In genomic region chr1:84561841-84562240, GRCm38 (mm10) we compare ENCODE assay signal across 17 mouse cellular contexts.
DNase-seq lines count a peak whose midpoint lies in the region; ATAC-seq and TF ChIP-seq lines count a peak whose summit lies in the region.
"Had no signal": no experiment of that assay in that cellular context is flagged by ENCODE, and none has a peak within 500 bp of the region (broad histone marks: within the 10 kb centered on the region; RNA-seq: fewer than 3 reads in every experiment).

No protein-coding gene starts in this region.

- H3K79me2 ChIP-seq in CH12.LX (replicated peaks; ENCODE audit: control insufficient read depth, extremely low read depth, insufficient read depth, poor library complexity, severe bottlenecking), result no peaks in the 10 kb centered on the region

- no peak overlapping the region for H3K27ac ChIP-seq in liver, embryonic 16.5 days (ENCODE audit: low read length)
- H3K27ac ChIP-seq in CH12.LX (ENCODE audit: insufficient read depth, low read depth), result no peak overlapping the region
- no peak overlapping the region for H3K27ac ChIP-seq in kidney, embryonic 16.5 days (ENCODE audit: low read length)
- H3K27ac ChIP-seq: hindbrain, embryonic 14.5 days; limb, embryonic 12.5 days had no signal

- dilution Hi-C loops in CH12.LX (cut with MboI; ENCODE audit: extremely low pct_ligation_motif_present, extremely low pct_unique_long_range_greater_than_20kb, low sequenced_read_pairs), result no loop called here

- H3K36me3 ChIP-seq in liver, embryonic 16.5 days (ENCODE audit: control insufficient read depth, insufficient read depth), result no peaks in the 10 kb centered on the region
- no peaks in the 10 kb centered on the region for H3K36me3 ChIP-seq in CH12.LX (replicated peaks in 1 of 2; ENCODE audit: control insufficient read depth in 1 of 2, insufficient read depth in 1 of 2, low read length in 1 of 2)
- H3K36me3 ChIP-seq in kidney, embryonic 16.5 days (ENCODE audit: insufficient read depth, low read length), result no peaks in the 10 kb centered on the region
- H3K36me3 ChIP-seq: limb, embryonic 12.5 days had no signal

- DNase-seq in heart, adult 8-10 months (ENCODE audit: low spot score), result peak; percentile 46
- no peak for DNase-seq in heart, postnatal 14 days
- DNase-seq in liver (no peak), 3134 (ENCODE audit: extremely low read depth, insufficient read length, low spot score) (peak; percentile 25), CH12.LX (ENCODE audit: extremely low read depth) (peak; percentile 10)
- no peak for DNase-seq in ovary, postnatal 14 days (ENCODE audit: low spot score)
- DNase-seq: adrenal gland, postnatal 14 days; cerebellum, postnatal 14 days; kidney, adult 11 months; kidney, postnatal 14 days; midbrain, embryonic 14.5 days; thymus, adult 18-20 months had no signal

- intact Hi-C loops in heart, postnatal 14 days (cut with DNase I), result no loop called here

- TF ChIP-seq CTCF in CH12.LX (conservative IDR thresholded peaks at IDR 0.05 in 1 of 2, IDR thresholded peaks at IDR 0.05 in 1 of 2; ENCODE audit: low read depth in 2 of 2, low read length in 2 of 2), result no peak

- no peaks in the 10 kb centered on the region for H3K4me1 ChIP-seq in liver, embryonic 16.5 days (ENCODE audit: control insufficient read depth, low read depth, low read length)
- H3K4me1 ChIP-seq in CH12.LX (ENCODE audit: control insufficient read depth in 1 of 2, insufficient read depth in 2 of 2), result peaks cover 0 to 17% of the 10 kb centered on the region in 2 experiments; a peak in 2 of 4 replicates
- 0 out of 2 replicates have a peak, but pooled peaks cover 3% of the 10 kb centered on the region for H3K4me1 ChIP-seq in kidney, embryonic 16.5 days (ENCODE audit: insufficient read depth, low read length)
- H3K4me1 ChIP-seq: limb, embryonic 12.5 days had no signal

- 40% methylated on average over 8 of the region's 8 CpGs for WGBS in liver, embryonic 16.5 days (ENCODE audit: insufficient replicate concordance)
- 74% methylated on average over 8 of the region's 8 CpGs for WGBS in kidney, embryonic 16.5 days

- 0 out of 2 replicates have a peak, but pooled peaks have one; percentile 2 for ATAC-seq in liver, embryonic 16.5 days (ENCODE audit: low read depth)
- no peak for ATAC-seq in kidney, embryonic 16.5 days (ENCODE audit: low FRiP score, low TSS enrichment)
- ATAC-seq: forebrain, embryonic 14.5 days had no signal

- no peak for TF ChIP-seq EP300 in CH12.LX (IDR thresholded peaks at IDR 0.05; ENCODE audit: low read length)

- no peaks in the 10 kb centered on the region for H3K9me3 ChIP-seq in liver, embryonic 16.5 days (replicated peaks; ENCODE audit: control insufficient read depth, low read length)
- H3K9me3 ChIP-seq in CH12.LX (replicated peaks; ENCODE audit: low read length), result no peaks in the 10 kb centered on the region
- H3K9me3 ChIP-seq in kidney, embryonic 16.5 days (ENCODE audit: low read length), result no peaks in the 10 kb centered on the region
- H3K9me3 ChIP-seq: limb, embryonic 12.5 days had no signal

- H3K27me3 ChIP-seq in liver, embryonic 16.5 days (ENCODE audit: control insufficient read depth, insufficient read depth, low read depth, low read length), result no peaks in the 10 kb centered on the region
- no peaks in the 10 kb centered on the region for H3K27me3 ChIP-seq in CH12.LX (replicated peaks)
- H3K27me3 ChIP-seq in kidney, embryonic 16.5 days (ENCODE audit: insufficient read depth, low read length), result no peaks in the 10 kb centered on the region

- no peak overlapping the region for H3K4me2 ChIP-seq in liver, embryonic 16.5 days (ENCODE audit: low read depth, low read length)
- H3K4me2 ChIP-seq in CH12.LX (ENCODE audit: insufficient read depth, low read depth, poor library complexity, severe bottlenecking), result no peak overlapping the region
- H3K4me2 ChIP-seq in kidney, embryonic 16.5 days (replicated peaks; ENCODE audit: low read depth, low read length), result no peak overlapping the region
- H3K4me2 ChIP-seq: hindbrain, embryonic 14.5 days; limb, embryonic 12.5 days had no signal

- no peak for TF ChIP-seq RAD21 in CH12.LX (IDR thresholded peaks at IDR 0.05; ENCODE audit: low read depth, low read length)

- no peak overlapping the region for H3K4me3 ChIP-seq in liver, embryonic 16.5 days (ENCODE audit: low read depth, low read length)
- no peak overlapping the region for H3K4me3 ChIP-seq in CH12.LX (replicated peaks in 1 of 3; ENCODE audit: low read depth in 2 of 3, low read length in 2 of 3, poor library complexity in 1 of 3)
- no peak overlapping the region for H3K4me3 ChIP-seq in kidney, embryonic 16.5 days (ENCODE audit: low read length)
- H3K4me3 ChIP-seq: limb, embryonic 12.5 days had no signal

- no peak overlapping the region for H3K9ac ChIP-seq in liver, embryonic 16.5 days (ENCODE audit: low read depth, low read length)
- no peak overlapping the region for H3K9ac ChIP-seq in CH12.LX (ENCODE audit: insufficient read depth, low read depth)
- no peak overlapping the region for H3K9ac ChIP-seq in kidney, embryonic 16.5 days (replicated peaks; ENCODE audit: low read length)
- H3K9ac ChIP-seq: hindbrain, embryonic 14.5 days; limb, embryonic 12.5 days had no signal

- TF ChIP-seq POLR2A in CH12.LX (IDR thresholded peaks at IDR 0.05; ENCODE audit: low read depth, low read length), result no peak

- in situ Hi-C loops in CH12.LX (cut with MboI; ENCODE audit: low pct_ligation_motif_present, low pct_unique_long_range_greater_than_20kb, low sequenced_read_pairs), result no loop called here

TF ChIP-seq in CH12.LX, 34 proteins besides CTCF, POLR2A, EP300 and RAD21:
- TF ChIP-seq USF1 (IDR thresholded peaks at IDR 0.05; ENCODE audit: low read depth, low read length), result peak; percentile 62
- no peak for TF ChIP-seq PAX5 (IDR thresholded peaks at IDR 0.05; ENCODE audit: low read length)
- no peak for TF ChIP-seq NELFE (IDR thresholded peaks at IDR 0.05; ENCODE audit: low read depth, low read length)
- TF ChIP-seq MAX (IDR thresholded peaks at IDR 0.05; ENCODE audit: low read length), result peak; percentile 74
- no peak for TF ChIP-seq ELF1 (IDR thresholded peaks at IDR 0.05; ENCODE audit: low read depth, low read length)
- TF ChIP-seq JUN (IDR thresholded peaks at IDR 0.05; ENCODE audit: insufficient read depth, low read depth, low read length), result no peak
- TF ChIP-seq USF2 (conservative IDR thresholded peaks at IDR 0.05; ENCODE audit: low read depth, low read length), result peak; percentile 67
- peak; percentile 74 for TF ChIP-seq BHLHE40 (IDR thresholded peaks at IDR 0.05; ENCODE audit: low read depth, low read length)

Comparison
In these comparisons a context has a peak if more than half of its experiments do, and no peak if none do; other contexts are left out.
1. DNase-seq: peak in heart, adult 8-10 months (single experiment), 3134 (single experiment) and CH12.LX (single experiment); none in heart, postnatal 14 days (0 of 2), liver (single experiment) and ovary, postnatal 14 days (single experiment).